Mouse (Mus musculus) c-Kit-negative CD71-positive TER-119-positive erythroid progenitor cells, embryonic 14.5 days (primary cell): Measurements from ENCODE around the gene Tsga10ip.
"Not testable (repeated sequence)": the region's sequence is repeated elsewhere in the genome, so short reads cannot be mapped to it uniquely, and the experiment has no call there.

Experiments used
- DNase-seq: peaks from one replicate; pipeline ENCODE4 v3.0.0-alpha.2; 2013; ENCODE audit warnings: low read depth, low spot score

Tsga10ip gene

GRCm38 (mm10) chr19:5424092-5424781 is 21.9 kb upstream of the Tsga10ip start:
- no peak for DNase-seq

DNA sequence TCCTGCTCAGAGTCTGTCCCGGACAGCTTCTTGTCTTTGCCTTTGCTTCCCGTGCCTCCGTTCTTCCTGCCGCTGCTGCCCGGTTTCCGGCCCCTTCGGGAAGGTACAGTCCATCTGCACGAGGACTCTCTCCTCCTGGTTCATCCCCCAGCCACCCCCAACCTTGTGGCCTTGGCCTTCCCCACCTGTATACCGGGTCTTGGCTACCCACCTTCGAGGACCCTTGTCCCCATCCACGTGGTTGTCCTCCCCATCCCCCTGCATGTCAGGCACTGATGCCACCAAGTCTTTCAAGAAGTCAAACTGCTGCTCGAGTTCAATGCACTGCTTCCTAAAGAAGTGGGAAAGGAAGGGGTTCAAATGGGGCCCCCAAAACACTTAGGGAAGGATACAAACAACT is 21.2 kb upstream of the Tsga10ip start:
- no peak for DNase-seq

- no peak for DNase-seq
Measured at GRCm38 (mm10) chr19:5422895-5423443, 20.6 kb upstream of the Tsga10ip start.

DNA sequence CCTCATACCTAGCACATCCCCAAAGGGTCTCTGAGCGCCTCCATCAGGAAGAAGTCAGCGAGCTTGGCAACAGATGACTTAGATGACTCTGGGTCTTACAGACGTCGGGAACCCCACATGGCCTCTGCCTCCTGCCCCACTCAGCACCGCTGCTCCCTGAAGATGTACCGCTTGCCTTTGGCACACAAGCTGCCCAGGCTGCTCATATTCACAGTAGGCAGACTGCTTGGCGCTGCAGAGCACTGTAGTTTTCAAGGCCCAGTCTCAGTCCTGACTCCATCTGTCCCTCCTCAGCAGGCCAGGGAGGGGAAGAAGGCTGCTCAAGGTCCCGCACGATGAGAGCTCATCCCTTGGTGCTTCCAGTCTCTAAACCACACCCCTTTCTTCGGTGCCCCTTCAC is 19.9 kb upstream of the Tsga10ip start:
- DNase-seq: no peak

GRCm38 (mm10) chr19:5421784-5422183 is 19.5 kb upstream of the Tsga10ip start:
- DNase-seq: no peak

- DNase-seq: no peak
Measured at GRCm38 (mm10) chr19:5420579-5420978, 18.3 kb upstream of the Tsga10ip start.

- DNase-seq: no peak
Measured at GRCm38 (mm10) chr19:5419630-5420029, 17.3 kb upstream of the Tsga10ip start.

GRCm38 (mm10) chr19:5418750-5419466 is 16.6 kb upstream of the Tsga10ip start:
- no peak for DNase-seq

- no peak for DNase-seq
Measured at GRCm38 (mm10) chr19:5414534-5414957, 12.2 kb upstream of the Tsga10ip start.

GRCm38 (mm10) chr19:5413840-5414239 is 11.5 kb upstream of the Tsga10ip start:
- DNase-seq: no peak

GRCm38 (mm10) chr19:5411961-5412360 is 9.6 kb upstream of the Tsga10ip start:
- DNase-seq: no peak

GRCm38 (mm10) chr19:5410641-5411040 is 8.3 kb upstream of the Tsga10ip start:
- no peak for DNase-seq

- no peak for DNase-seq
Measured at GRCm38 (mm10) chr19:5409068-5409467, 6.7 kb upstream of the Tsga10ip start.

DNA sequence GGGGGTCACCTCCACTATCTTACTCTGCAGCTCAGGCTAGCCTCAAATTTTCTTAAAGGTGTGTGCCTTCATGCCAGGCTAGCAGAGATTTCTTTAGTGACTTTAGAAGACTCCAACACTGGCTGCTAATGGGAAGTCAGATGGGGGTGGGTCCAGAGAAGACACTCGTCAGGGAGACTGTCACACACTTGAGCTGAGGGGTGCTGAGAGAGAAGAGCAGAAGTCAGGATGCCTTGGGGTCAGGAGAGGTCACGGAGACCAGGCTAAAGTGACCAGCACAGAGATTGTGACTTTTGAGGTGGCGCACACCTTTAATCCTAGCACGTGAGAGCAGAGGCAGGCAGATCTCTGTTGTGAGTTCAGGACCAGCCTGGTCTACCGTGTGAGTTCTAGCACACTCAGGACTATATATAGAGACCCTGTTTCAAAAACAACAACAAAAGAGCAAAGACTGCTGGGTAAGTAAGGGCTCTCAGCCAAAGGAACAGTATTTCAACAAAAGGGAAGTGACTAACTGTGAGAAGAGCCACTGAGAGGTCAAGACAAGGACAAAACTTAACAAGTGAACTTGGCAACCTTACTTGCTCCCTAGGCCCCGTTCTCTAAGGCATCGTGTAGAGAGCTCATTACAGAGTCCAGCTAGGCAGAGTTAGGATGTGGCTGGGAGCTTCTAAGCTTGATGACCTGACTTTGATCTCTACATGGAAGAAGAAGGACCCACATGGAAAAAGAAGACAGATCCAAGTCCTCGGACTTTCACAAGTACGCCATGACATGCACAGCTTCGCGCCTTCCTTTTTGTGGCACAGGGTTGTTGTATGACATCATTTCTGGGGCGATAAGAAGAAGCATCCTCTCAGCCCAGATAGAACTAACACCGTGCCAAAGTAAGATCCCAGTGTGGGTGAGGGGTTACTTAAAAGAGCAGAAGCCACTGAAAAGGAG is 6.0 kb upstream of the Tsga10ip start:
- no peak for DNase-seq

GRCm38 (mm10) chr19:5407133-5407532 is 4.8 kb upstream of the Tsga10ip start:
- DNase-seq: no peak

GRCm38 (mm10) chr19:5406531-5407126 is 4.3 kb upstream of the Tsga10ip start:
- DNase-seq: not testable (repeated sequence)

DNA sequence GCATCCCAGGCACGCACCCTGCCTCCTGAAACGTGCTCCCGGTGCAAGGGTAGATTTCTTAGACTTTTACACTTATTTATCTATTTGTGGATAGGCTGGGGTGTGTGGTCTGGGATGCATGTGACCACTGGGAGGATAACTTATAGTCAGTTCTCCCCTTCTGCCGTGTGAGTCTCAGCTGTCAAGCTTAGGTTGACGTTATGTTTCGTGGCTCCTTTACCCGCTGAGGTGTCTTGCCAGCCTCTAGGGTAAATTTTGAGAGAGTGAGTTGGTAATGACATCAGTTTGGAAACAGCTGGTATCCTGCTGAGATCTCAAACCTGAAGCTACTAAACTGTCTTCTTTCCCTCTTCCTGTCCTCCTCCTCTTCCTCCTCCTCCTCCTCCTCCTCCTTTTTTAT is 3.6 kb upstream of the Tsga10ip start:
- no peak for DNase-seq

GRCm38 (mm10) chr19:5401073-5401472 is 1.3 kb downstream of the Tsga10ip start:
- DNase-seq: not testable (repeated sequence)

DNA sequence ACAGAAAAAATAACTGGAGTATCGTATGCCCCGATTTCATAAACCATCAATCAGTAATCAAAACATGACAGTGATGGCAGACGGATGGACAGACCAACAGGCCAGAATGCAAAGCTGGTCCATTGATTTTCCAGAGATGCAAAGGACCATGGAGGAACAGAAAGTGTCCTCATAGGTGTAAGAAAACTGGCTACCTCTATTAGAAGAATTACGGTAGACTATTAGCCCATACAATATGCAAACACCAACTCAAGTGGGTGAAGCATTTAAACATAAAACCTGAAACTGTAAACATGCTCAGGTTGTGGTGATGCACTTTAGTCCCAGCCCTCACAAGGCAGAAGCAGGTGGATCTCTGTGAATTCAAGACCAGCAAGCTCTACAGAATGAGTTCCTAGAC is 7.0 kb downstream of the Tsga10ip start:
- DNase-seq: no peak

GRCm38 (mm10) chr19:5394168-5394567 is 8.2 kb downstream of the Tsga10ip start:
- no peak for DNase-seq

GRCm38 (mm10) chr19:5392892-5393291 is 9.4 kb downstream of the Tsga10ip start:
- no peak for DNase-seq
